Mouse (Mus musculus) spleen, postnatal 14 days (tissue): ENCODE measurements around the gene Olfr1058.
"Not testable (repeated sequence)": the region's sequence is repeated elsewhere in the genome, so short reads cannot be mapped to it uniquely, and the experiment has no call there.

Source experiments
- DNase-seq, 2 experiments: peaks; one replicate each; pipeline ENCODE4 v3.0.0; 2021 to 2022; ENCODE audit warnings: low spot score in 2 of 2

Gene Olfr1058

DNA sequence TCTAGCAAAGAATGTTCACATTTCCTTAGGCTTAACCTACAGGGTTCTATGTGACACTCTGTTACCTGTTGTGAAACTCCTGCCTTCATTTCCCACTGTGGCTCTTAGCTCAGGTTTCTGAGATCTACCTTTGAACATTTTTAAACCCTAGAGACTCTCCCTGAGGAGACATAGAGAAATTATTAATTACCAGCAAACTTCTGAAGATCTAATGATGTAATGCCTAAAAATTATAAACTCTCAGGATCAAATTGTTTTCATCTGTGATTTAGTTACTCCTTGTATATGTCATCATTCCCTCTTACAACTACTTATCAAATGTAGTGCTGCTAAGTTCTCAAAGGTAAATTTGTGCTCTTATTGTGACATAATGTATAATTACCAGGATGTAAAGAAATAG lies at the start of gene Olfr1058:
Gene Olfr1058 (minus strand): TSS at position 101 of the 400 bp plus-strand sequence.
- not testable (repeated sequence) for DNase-seq

- DNase-seq, result not testable (repeated sequence)
Observed at GRCm38 (mm10) chr2:86428511-86428910, 40.1 kb upstream of the Olfr1058 start.

DNA sequence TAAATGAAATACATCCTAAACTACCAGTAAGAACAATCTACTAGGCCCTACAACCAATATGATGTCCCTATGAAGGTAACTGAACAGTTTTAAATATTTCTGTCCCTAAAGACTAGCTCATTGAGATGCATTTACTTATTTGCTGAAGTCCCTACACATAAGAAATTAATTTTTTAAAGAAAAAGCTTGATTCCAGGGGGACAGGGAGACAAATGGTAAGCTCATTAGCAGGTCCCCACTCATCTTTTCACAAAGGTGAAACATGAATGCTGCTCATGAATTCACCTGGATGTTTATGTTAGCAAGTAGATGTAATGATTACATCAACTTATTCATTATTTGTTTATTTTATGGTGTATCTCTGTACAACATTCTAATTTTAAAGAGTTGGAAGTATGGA lies 38.3 kb upstream of the Olfr1058 start, which contains the start of gene Olfr1062:
Gene Olfr1062 (minus strand): TSS at position 101 of the 400 bp plus-strand sequence.
- not testable (repeated sequence) for DNase-seq

DNA sequence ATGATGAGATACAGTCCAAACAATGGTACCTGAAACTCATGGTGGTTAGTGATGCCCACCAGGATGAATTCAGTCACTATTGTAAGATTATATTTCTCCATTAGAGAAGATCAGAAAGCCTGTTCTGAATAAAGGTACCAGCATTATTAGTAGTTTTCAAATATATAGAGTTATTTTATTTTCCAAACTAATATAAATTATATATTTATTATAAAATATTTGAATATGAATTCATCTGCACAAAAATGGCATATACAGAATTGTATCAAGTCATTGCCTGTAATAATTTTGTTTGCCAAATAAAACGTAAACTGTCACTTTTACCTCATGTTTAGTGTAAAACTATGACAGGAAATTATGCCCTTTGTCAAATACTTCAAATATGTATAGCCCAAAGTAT lies 25.6 kb upstream of the Olfr1058 start, which contains the start of gene Olfr1061:
Gene Olfr1061 (minus strand): TSS at position 101 of the 400 bp plus-strand sequence.
- no peak for DNase-seq

DNA sequence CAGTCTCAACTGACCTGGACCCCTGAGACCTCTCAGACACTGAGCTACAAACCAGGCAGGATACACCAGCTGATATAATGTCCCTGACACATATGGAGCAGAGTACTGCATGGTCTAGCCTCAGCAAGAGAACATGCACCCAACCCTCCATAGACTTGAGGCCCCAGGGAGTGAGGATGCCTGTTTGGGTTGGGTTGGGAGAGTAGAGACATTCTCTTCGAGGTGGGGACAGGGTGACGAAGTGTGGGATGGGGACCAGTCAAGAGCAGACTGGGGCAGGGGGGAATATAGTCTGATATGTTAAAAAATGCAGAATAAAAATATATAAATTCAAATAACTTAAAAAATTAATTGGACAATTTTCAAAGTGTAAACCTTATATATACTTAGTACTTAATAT lies 6.8 kb upstream of the Olfr1058 start:
- DNase-seq, result no peak

- DNase-seq, result no peak
Observed at GRCm38 (mm10) chr2:86378293-86378692, 10.1 kb downstream of the Olfr1058 start, which contains the start of gene Olfr1057. Gene Olfr1057, minus strand, starts transcription at chr2:86378393.

GRCm38 (mm10) chr2:86366342-86366741 lies 22.0 kb downstream of the Olfr1058 start:
- not testable (repeated sequence) for DNase-seq

DNA sequence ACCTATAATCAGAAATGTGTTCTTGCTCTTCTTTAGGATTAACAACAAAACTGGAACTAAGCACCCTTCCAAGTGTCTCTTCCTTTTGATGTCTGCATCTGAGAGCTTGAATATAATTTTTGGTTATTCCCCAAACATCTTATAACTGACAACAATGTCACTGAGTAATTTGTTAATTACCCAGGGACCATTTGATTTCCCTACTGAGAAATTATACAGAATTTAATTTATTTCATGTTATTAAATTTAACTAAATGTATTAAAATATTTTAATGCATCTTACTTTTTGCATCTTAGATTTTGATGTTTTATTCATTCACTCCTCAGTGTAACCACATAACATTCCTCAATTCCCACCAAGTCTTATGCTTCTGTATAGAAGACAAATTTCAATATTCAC lies 26.0 kb downstream of the Olfr1058 start, which contains the start of gene Olfr1056:
Gene Olfr1056 (minus strand): TSS at position 101 of the 400 bp plus-strand sequence.
- no peak for DNase-seq

- not testable (repeated sequence) for DNase-seq
Observed at GRCm38 (mm10) chr2:86351751-86352150, 36.6 kb downstream of the Olfr1058 start.

- DNase-seq, result no peak
Observed at GRCm38 (mm10) chr2:86350184-86350583, 38.2 kb downstream of the Olfr1058 start, which contains the start of gene Olfr1055. Gene Olfr1055, minus strand, starts transcription at chr2:86350284.

DNA sequence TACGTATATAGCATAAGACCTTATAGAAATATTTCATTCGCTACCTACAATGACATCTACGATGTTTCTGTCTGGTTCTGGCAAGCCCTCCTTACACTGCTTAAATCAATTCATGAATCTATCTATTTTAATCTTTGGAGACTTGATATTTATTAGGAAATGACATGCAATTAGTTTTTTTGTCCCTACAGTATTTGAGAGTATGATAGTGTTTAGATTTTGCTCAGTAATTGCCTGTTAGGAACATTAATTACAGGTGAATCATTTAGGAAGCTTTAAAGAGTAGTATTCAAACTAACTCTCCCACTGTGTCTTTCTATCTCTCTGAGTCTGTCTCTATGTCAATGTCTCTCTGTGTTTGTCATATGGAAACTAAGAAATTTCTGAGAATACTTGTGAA lies 53.0 kb downstream of the Olfr1058 start, which contains the start of gene Olfr1054:
Gene Olfr1054 (minus strand): TSS at position 101 of the 400 bp plus-strand sequence.
- no peak for DNase-seq
